Mouse (Mus musculus) lung, postnatal 0 days (tissue): ENCODE measurements around the gene Mfsd4b2.

Experiments
- CTCF ChIP-seq: IDR thresholded peaks from 2 replicates; pipeline ENCODE4 v1.5.1; 2016; ENCODE audit warnings: antibody characterized with exemption, mild to moderate bottlenecking
- EP300 ChIP-seq: IDR thresholded peaks from 2 replicates; pipeline ENCODE4 v1.6.1; 2016; ENCODE audit warnings: antibody characterized with exemption, mild to moderate bottlenecking, control low read depth

DNA sequence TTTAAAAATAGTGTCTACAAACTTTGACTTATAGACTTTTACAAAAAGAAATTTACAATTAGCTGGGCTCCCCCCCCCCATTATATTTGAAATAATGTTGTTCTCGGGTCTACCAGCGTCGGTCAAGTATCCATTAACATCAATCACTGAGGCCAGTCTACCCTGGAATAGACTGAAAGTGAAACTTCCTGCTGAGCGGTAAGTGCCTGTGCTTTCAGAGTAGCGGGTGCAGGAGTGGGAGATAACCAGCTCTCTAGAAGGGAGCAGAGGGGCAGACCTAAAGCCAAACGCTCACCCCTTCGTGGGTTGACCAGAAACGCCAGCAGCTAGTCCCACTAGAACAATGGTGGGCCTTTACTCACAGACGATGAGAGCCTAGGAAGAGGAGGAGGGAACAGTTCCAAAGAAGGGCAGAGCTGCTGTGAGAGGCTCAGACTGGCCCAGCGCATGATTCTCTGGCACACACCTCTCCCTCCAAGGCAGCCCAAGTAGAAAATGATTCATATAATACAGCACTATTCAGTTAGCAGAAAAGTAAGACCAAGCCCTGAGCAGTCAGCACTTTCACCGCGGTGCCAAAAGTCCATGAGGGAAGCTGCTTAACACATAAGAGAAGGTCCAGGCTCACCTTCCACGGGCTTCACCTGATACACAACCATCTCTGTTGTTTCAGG, 17.8 kb downstream of the Mfsd4b2 start:
- TF ChIP-seq CTCF (no peak), EP300 (no peak)
